Mouse (Mus musculus) embryonic facial prominence, embryonic 11.5 days (tissue): ENCODE data around the gene Nampt. TPM values are rescaled to one million over a fixed set of nuclear protein-coding genes. Genes with fewer than 3 reads are reported as not detected.

Source experiments
- ATAC-seq: fragments of 200-750 bp; cut with Nextera tagmentation; replicated peaks from 2 replicates; pipeline ENCODE4 v1.8.0; 2017; ENCODE audit warnings: low read depth; ENCODE audit not compliant: insufficient number of reproducible peaks, low FRiP score, low TSS enrichment
- DNase-seq: peaks from one replicate; pipeline ENCODE4 v3.0.0-alpha.2; 2015; ENCODE audit warnings: low spot score
- H3K27ac ChIP-seq: fragments of 300-500 bp; sonication (generic); replicated peaks from 2 replicates; pipeline ENCODE4 v1.5.1; 2014; ENCODE audit warnings: mild to moderate bottlenecking, low read depth, low read length, control low read depth
- H3K27me3 ChIP-seq: fragments of 300-500 bp; sonication (generic); 2 replicates; pipeline ENCODE4 v1.6.1; 2014; ENCODE audit warnings: mild to moderate bottlenecking, low read length, moderate library complexity, mixed read lengths; ENCODE audit not compliant: control insufficient read depth, insufficient read depth
- H3K36me3 ChIP-seq: fragments of 300-500 bp; sonication (generic); replicated peaks from 2 replicates; pipeline ENCODE4 v1.6.1; 2014; ENCODE audit warnings: low read depth, mild to moderate bottlenecking, low read length, moderate library complexity, mixed read lengths; ENCODE audit not compliant: control insufficient read depth, insufficient read depth
- H3K4me1 ChIP-seq: fragments of 300-500 bp; sonication (generic); 2 replicates; pipeline ENCODE4 v1.6.1; 2014; ENCODE audit warnings: low read length, mixed read lengths; ENCODE audit not compliant: control insufficient read depth, insufficient read depth
- H3K4me2 ChIP-seq: fragments of 300-500 bp; sonication (generic); 2 replicates; pipeline ENCODE4 v1.6.1; 2014; ENCODE audit warnings: low read depth, mild to moderate bottlenecking, control low read depth, low read length, moderate library complexity
- H3K4me3 ChIP-seq: fragments of 300-500 bp; sonication (generic); 2 replicates; pipeline ENCODE4 v1.5.1; 2014; ENCODE audit warnings: low read depth, low read length, control low read depth
- H3K9ac ChIP-seq: fragments of 300-500 bp; sonication (generic); replicated peaks from 2 replicates; pipeline ENCODE4 v1.6.1; 2014; ENCODE audit warnings: mild to moderate bottlenecking, control low read depth, low read length
- H3K9me3 ChIP-seq: fragments of 300-500 bp; sonication (generic); replicated peaks from 2 replicates; pipeline ENCODE4 v1.6.1; 2016; ENCODE audit warnings: mild to moderate bottlenecking, low read length, inconsistent platforms, mixed read lengths; ENCODE audit not compliant: control insufficient read depth
- WGBS: fragments of 180-500 bp; shearing (Covaris S2); extraction: QIAGEN DNeasy Blood & Tissue Kit; methylation state at CpG from one replicate; pipeline ENCODE4 v1.1.7; 2014; 5-methylcytosine and 5-hydroxymethylcytosine counted together
- polyA plus RNA-seq: library from polyadenylated mRNA; unstranded; fragments of >200 nt; fragmentation: Nextera tagmentation; extraction: Ambion mirVana; gene quantifications from 2 replicates; pipeline ENCODE4 v1.2.1, GENCODE M21; 2014

Gene Nampt
- polyA plus RNA-seq, 1 experiment from 2014 or later, result 39.8 TPM

- no peak overlapping the region for H3K4me3 ChIP-seq
- no peak overlapping the region for H3K27ac ChIP-seq
- ATAC-seq, result no peak
- DNase-seq, result no peak
- H3K9ac ChIP-seq, result no peak overlapping the region
- no peaks in the 10 kb centered on the region for H3K4me1 ChIP-seq
- 83% methylated on average over 11 of the region's 11 CpGs for WGBS
- H3K36me3 ChIP-seq, result no peaks in the 10 kb centered on the region
- H3K27me3 ChIP-seq, result no peaks in the 10 kb centered on the region
- H3K4me2 ChIP-seq, result no peak overlapping the region
- no peaks in the 10 kb centered on the region for H3K9me3 ChIP-seq
Observed at GRCm38 (mm10) chr12:32877964-32878571, 58.7 kb downstream of the Nampt start.

GRCm38 (mm10) chr12:32879371-32879770 lies 60.0 kb downstream of the Nampt start:
- no peaks in the 10 kb centered on the region for H3K27me3 ChIP-seq
- no peak for DNase-seq
- no peaks in the 10 kb centered on the region for H3K4me1 ChIP-seq
- no peaks in the 10 kb centered on the region for H3K36me3 ChIP-seq
- WGBS, result 81% methylated on average over 3 of the region's 3 CpGs
- H3K4me2 ChIP-seq, result no peak overlapping the region
- ATAC-seq, result no peak
- no peaks in the 10 kb centered on the region for H3K9me3 ChIP-seq
- no peak overlapping the region for H3K27ac ChIP-seq
- H3K4me3 ChIP-seq, result no peak overlapping the region
- no peak overlapping the region for H3K9ac ChIP-seq

- ATAC-seq (no peak), DNase-seq (no peak)
- no peak overlapping the region for H3K27ac ChIP-seq
- H3K4me2 ChIP-seq, result no peak overlapping the region
- H3K9me3 ChIP-seq, result no peaks in the 10 kb centered on the region
- no peak overlapping the region for H3K9ac ChIP-seq
- 71% methylated on average over 9 of the region's 9 CpGs for WGBS
- no peak overlapping the region for H3K4me3 ChIP-seq
- H3K4me1 ChIP-seq, result no peaks in the 10 kb centered on the region
- H3K36me3 ChIP-seq, result no peaks in the 10 kb centered on the region
- no peaks in the 10 kb centered on the region for H3K27me3 ChIP-seq
Observed at GRCm38 (mm10) chr12:32884356-32884755, 65.0 kb downstream of the Nampt start.

- Histone ChIP-seq H3K4me3 (no peak overlapping the region), H3K27ac (no peak overlapping the region), H3K27me3 (no peaks in the 10 kb centered on the region), H3K4me1 (no peaks in the 10 kb centered on the region), H3K9me3 (no peaks in the 10 kb centered on the region), H3K36me3 (no peaks in the 10 kb centered on the region), H3K9ac (no peak overlapping the region), H3K4me2 (no peak overlapping the region)
- WGBS, result 68% methylated on average over 2 of the region's 2 CpGs
- no peak for DNase-seq
- no peak for ATAC-seq
Observed at GRCm38 (mm10) chr12:32885041-32885440, 65.7 kb downstream of the Nampt start.

- H3K4me2 ChIP-seq, result no peak overlapping the region
- no peak for ATAC-seq
- H3K36me3 ChIP-seq, result no peaks in the 10 kb centered on the region
- H3K27me3 ChIP-seq, result no peaks in the 10 kb centered on the region
- H3K4me1 ChIP-seq, result no peaks in the 10 kb centered on the region
- whole genome bisulfite sequencing, result 86% methylated on average over 2 of the region's 2 CpGs
- no peak overlapping the region for H3K4me3 ChIP-seq
- no peak overlapping the region for H3K9ac ChIP-seq
- no peaks in the 10 kb centered on the region for H3K9me3 ChIP-seq
- DNase-seq, result no peak
- H3K27ac ChIP-seq, result no peak overlapping the region
Observed at GRCm38 (mm10) chr12:32886353-32886752, 67.0 kb downstream of the Nampt start.

- no peaks in the 10 kb centered on the region for H3K9me3 ChIP-seq
- no peak overlapping the region for H3K4me2 ChIP-seq
- no peak overlapping the region for H3K9ac ChIP-seq
- H3K27ac ChIP-seq, result no peak overlapping the region
- no peaks in the 10 kb centered on the region for H3K27me3 ChIP-seq
- DNase-seq (no peak), ATAC-seq (no peak)
- H3K36me3 ChIP-seq, result no peaks in the 10 kb centered on the region
- H3K4me3 ChIP-seq, result no peak overlapping the region
- WGBS, result 80% methylated on average over 3 of the region's 3 CpGs
- no peaks in the 10 kb centered on the region for H3K4me1 ChIP-seq
Observed at GRCm38 (mm10) chr12:32888226-32888625, 68.9 kb downstream of the Nampt start.

GRCm38 (mm10) chr12:32889846-32890245 lies 70.5 kb downstream of the Nampt start:
- Histone ChIP-seq H3K36me3 (no peaks in the 10 kb centered on the region), H3K9me3 (no peaks in the 10 kb centered on the region), H3K4me3 (no peak overlapping the region), H3K27me3 (no peaks in the 10 kb centered on the region), H3K27ac (no peak overlapping the region), H3K9ac (no peak overlapping the region), H3K4me2 (no peak overlapping the region), H3K4me1 (no peaks in the 10 kb centered on the region)
- no peak for ATAC-seq
- DNase-seq, result no peak
- 80% methylated on average over 5 of the region's 5 CpGs for WGBS

- H3K4me3 ChIP-seq, result no peak overlapping the region
- 77% methylated on average over 4 of the region's 4 CpGs for WGBS
- H3K27ac ChIP-seq, result no peak overlapping the region
- H3K36me3 ChIP-seq, result no peaks in the 10 kb centered on the region
- no peak overlapping the region for H3K4me2 ChIP-seq
- no peak overlapping the region for H3K9ac ChIP-seq
- ATAC-seq (no peak), DNase-seq (no peak)
- no peaks in the 10 kb centered on the region for H3K4me1 ChIP-seq
- no peaks in the 10 kb centered on the region for H3K27me3 ChIP-seq
- no peaks in the 10 kb centered on the region for H3K9me3 ChIP-seq
Observed at GRCm38 (mm10) chr12:32890455-32890854, 71.1 kb downstream of the Nampt start.
